9 mouse cellular contexts compared by ENCODE assay signal in the genomic region with DNA sequence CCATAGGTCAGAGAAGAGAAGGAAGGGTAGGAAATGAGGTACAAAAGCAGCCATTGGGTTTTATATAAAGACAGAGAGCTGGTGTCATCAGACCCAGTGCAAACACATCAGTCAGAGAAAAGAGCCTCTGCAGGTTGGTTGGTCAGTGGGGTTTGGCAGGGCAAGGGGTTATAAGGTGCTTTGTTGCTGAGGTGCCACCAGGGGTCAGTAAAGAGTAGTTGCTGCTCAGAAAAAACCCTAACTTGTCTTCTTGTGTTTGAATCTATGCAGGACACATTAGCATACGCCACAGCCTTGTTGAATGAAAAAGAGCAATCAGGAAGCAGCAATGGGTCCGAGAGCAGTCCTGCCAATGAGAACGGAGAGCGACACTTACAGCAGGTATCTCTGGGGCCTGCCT. TPM values are rescaled to one million over a fixed set of nuclear protein-coding genes. Genes with fewer than 3 reads are reported as not detected.
DNase-seq lines count a peak whose midpoint lies in the region; ATAC-seq lines count a peak whose summit lies in the region.
"Had no signal": no experiment of that assay in that cellular context is flagged by ENCODE, and none has a peak within 500 bp of the region (broad histone marks: within the 10 kb centered on the region; RNA-seq: fewer than 3 reads in every experiment).

No protein-coding gene starts in this region.

- H3K9me3 ChIP-seq in midbrain, embryonic 14.5 days (ENCODE audit: control insufficient read depth, low read length): no peaks in the 10 kb centered on the region
- no peaks in the 10 kb centered on the region for H3K9me3 ChIP-seq in midbrain, embryonic 15.5 days
- no peaks in the 10 kb centered on the region for H3K9me3 ChIP-seq in heart, embryonic 12.5 days (replicated peaks)
- H3K9me3 ChIP-seq: limb, embryonic 13.5 days had no signal

- 61% methylated on average over 4 of the region's 4 CpGs for WGBS in midbrain, embryonic 14.5 days
- 68% methylated on average over 4 of the region's 4 CpGs for whole genome bisulfite sequencing in midbrain, embryonic 15.5 days
- 71% methylated on average over 4 of the region's 4 CpGs for WGBS in heart, embryonic 12.5 days

- no peak overlapping the region for H3K4me3 ChIP-seq in midbrain, embryonic 14.5 days (replicated peaks; ENCODE audit: low read depth, low read length)
- no peak overlapping the region for H3K4me3 ChIP-seq in midbrain, embryonic 15.5 days
- no peak overlapping the region for H3K4me3 ChIP-seq in heart, embryonic 12.5 days
- H3K4me3 ChIP-seq: limb, embryonic 13.5 days had no signal

- H3K9ac ChIP-seq in midbrain, embryonic 14.5 days (replicated peaks; ENCODE audit: low read length): no peak overlapping the region
- H3K9ac ChIP-seq in midbrain, embryonic 15.5 days: no peak overlapping the region
- H3K9ac ChIP-seq in heart, embryonic 12.5 days: no peak overlapping the region
- H3K9ac ChIP-seq: limb, embryonic 13.5 days had no signal

- peaks cover 87% of the 10 kb centered on the region for H3K36me3 ChIP-seq in midbrain, embryonic 14.5 days (ENCODE audit: control insufficient read depth, insufficient read depth, low read length)
- peaks cover 45% of the 10 kb centered on the region for H3K36me3 ChIP-seq in midbrain, embryonic 15.5 days (replicated peaks)
- H3K36me3 ChIP-seq in heart, embryonic 12.5 days: peaks cover 77% of the 10 kb centered on the region

- DNase-seq in cerebellum, adult 18-20 months: peak; percentile 13 to 43
- no peak for DNase-seq in cerebellum, adult 9-11 months
- DNase-seq in midbrain, embryonic 14.5 days: peak; percentile 71
- peak; percentile 31 to 48 for DNase-seq in cerebellum, postnatal 25 days
- DNase-seq in mesoderm, embryonic 11.5 days (ENCODE audit: low read depth, low spot score): peak; percentile 48

- no peak overlapping the region for H3K4me2 ChIP-seq in midbrain, embryonic 14.5 days (ENCODE audit: low read length)
- H3K4me2 ChIP-seq in midbrain, embryonic 15.5 days: no peak overlapping the region
- no peak overlapping the region for H3K4me2 ChIP-seq in heart, embryonic 12.5 days
- H3K4me2 ChIP-seq: limb, embryonic 13.5 days had no signal

- no peak overlapping the region for H3K27ac ChIP-seq in midbrain, embryonic 14.5 days (replicated peaks; ENCODE audit: low read depth, low read length)
- H3K27ac ChIP-seq in midbrain, embryonic 15.5 days: no peak overlapping the region
- H3K27ac ChIP-seq in heart, embryonic 12.5 days (ENCODE audit: poor library complexity, severe bottlenecking): no peak overlapping the region
- H3K27ac ChIP-seq: limb, embryonic 13.5 days had no signal

- H3K27me3 ChIP-seq in midbrain, embryonic 14.5 days (ENCODE audit: control insufficient read depth, insufficient read depth, low read length): no peaks in the 10 kb centered on the region
- H3K27me3 ChIP-seq in midbrain, embryonic 15.5 days (replicated peaks): no peaks in the 10 kb centered on the region
- no peaks in the 10 kb centered on the region for H3K27me3 ChIP-seq in heart, embryonic 12.5 days (replicated peaks)
- H3K27me3 ChIP-seq: limb, embryonic 13.5 days had no signal

- ATAC-seq in midbrain, embryonic 14.5 days (ENCODE audit: low FRiP score, low TSS enrichment): no peak
- no peak for ATAC-seq in midbrain, embryonic 15.5 days (replicated peaks)
- ATAC-seq in heart, embryonic 12.5 days (ENCODE audit: insufficient number of reproducible peaks, low FRiP score): no peak
- no peak for ATAC-seq in activated CD4-positive, CD25-positive, alpha-beta regulatory T cell, adult 4 months

- no peaks in the 10 kb centered on the region for H3K4me1 ChIP-seq in midbrain, embryonic 14.5 days (ENCODE audit: control insufficient read depth, insufficient read depth, low read length)
- H3K4me1 ChIP-seq in midbrain, embryonic 15.5 days: no peaks in the 10 kb centered on the region
- H3K4me1 ChIP-seq in heart, embryonic 12.5 days (replicated peaks): no peaks in the 10 kb centered on the region
- H3K4me1 ChIP-seq: limb, embryonic 13.5 days had no signal

RNA-seq across cellular contexts. Expression of a gene that starts 27.7 kb away (rescaled TPM):
- 4.1 and 4.4 TPM in 2 replicates for polyA plus RNA-seq in midbrain, embryonic 14.5 days (2014; fragmentation: Nextera tagmentation; extraction: Ambion mirVana)
- 2.4 and 3.6 TPM in 2 replicates for polyA plus RNA-seq in midbrain, embryonic 15.5 days (2015; fragmentation: Nextera tagmentation; extraction: Ambion mirVana)
- 0.54 and 1.2 TPM in 2 replicates for polyA plus RNA-seq in heart, embryonic 12.5 days (2016; fragmentation: Nextera tagmentation; extraction: Ambion mirVana)
- not detected for polyA plus RNA-seq in activated CD4-positive, CD25-positive, alpha-beta regulatory T cell, adult 4 months (2017; shearing (Covaris generic))

RNA-seq across cellular contexts. Expression of a gene that starts 55.6 kb away (rescaled TPM):
- polyA plus RNA-seq in midbrain, embryonic 14.5 days (2014; fragmentation: Nextera tagmentation; extraction: Ambion mirVana): not detected in 2 replicates
- not detected in 2 replicates for polyA plus RNA-seq in midbrain, embryonic 15.5 days (2015; fragmentation: Nextera tagmentation; extraction: Ambion mirVana)
- polyA plus RNA-seq in heart, embryonic 12.5 days (2016; fragmentation: Nextera tagmentation; extraction: Ambion mirVana): not detected in 2 replicates
- polyA plus RNA-seq in activated CD4-positive, CD25-positive, alpha-beta regulatory T cell, adult 4 months (2017; shearing (Covaris generic)): not detected
- polyA plus RNA-seq: limb, embryonic 13.5 days had no signal
